Mouse (Mus musculus) c-Kit-positive CD71-negative TER-119-negative erythroid progenitor cells, embryonic 14.5 days (primary cell): ENCODE measurements around the gene Ttc28.
A peak's percentile ranks its signal among the peaks of the same experiment; 100 is the strongest.

Experiments used
- DNase-seq: peaks from one replicate; pipeline ENCODE4 v3.0.0-alpha.2; 2013; ENCODE audit warnings: low read depth

The Ttc28 gene

GRCm38 (mm10) chr5:111098516-111099274 is 219.1 kb downstream of the Ttc28 start:
- no peak for DNase-seq

- no peak for DNase-seq
Measured at GRCm38 (mm10) chr5:111100585-111100984, 221.0 kb downstream of the Ttc28 start.

GRCm38 (mm10) chr5:111101383-111101932 is 221.9 kb downstream of the Ttc28 start:
- DNase-seq: no peak

- no peak for DNase-seq
Measured at GRCm38 (mm10) chr5:111104801-111105200, 225.2 kb downstream of the Ttc28 start.

GRCm38 (mm10) chr5:111111378-111111777 is 231.8 kb downstream of the Ttc28 start:
- no peak for DNase-seq

- DNase-seq: no peak
Measured at GRCm38 (mm10) chr5:111113183-111113582, 233.6 kb downstream of the Ttc28 start.

GRCm38 (mm10) chr5:111113694-111114375 is 234.2 kb downstream of the Ttc28 start:
- no peak for DNase-seq

GRCm38 (mm10) chr5:111114597-111114996 is 235.0 kb downstream of the Ttc28 start:
- DNase-seq: no peak

GRCm38 (mm10) chr5:111115519-111116350 is 236.1 kb downstream of the Ttc28 start:
- peak; percentile 24 for DNase-seq

- no peak for DNase-seq
Measured at GRCm38 (mm10) chr5:111119805-111120204, 240.2 kb downstream of the Ttc28 start.

- DNase-seq: no peak
Measured at GRCm38 (mm10) chr5:111120298-111120697, 240.7 kb downstream of the Ttc28 start.

GRCm38 (mm10) chr5:111120705-111121420 is 241.3 kb downstream of the Ttc28 start:
- no peak for DNase-seq

- no peak for DNase-seq
Measured at GRCm38 (mm10) chr5:111122332-111123049, 242.9 kb downstream of the Ttc28 start.

- DNase-seq: no peak
Measured at GRCm38 (mm10) chr5:111123050-111123746, 243.6 kb downstream of the Ttc28 start.

- no peak for DNase-seq
Measured at GRCm38 (mm10) chr5:111124620-111125200, 245.1 kb downstream of the Ttc28 start.

GRCm38 (mm10) chr5:111125746-111126145 is 246.1 kb downstream of the Ttc28 start:
- no peak for DNase-seq

- no peak for DNase-seq
Measured at GRCm38 (mm10) chr5:111127786-111128185, 248.2 kb downstream of the Ttc28 start.

GRCm38 (mm10) chr5:111130121-111130520 is 250.5 kb downstream of the Ttc28 start:
- no peak for DNase-seq

GRCm38 (mm10) chr5:111131561-111131960 is 252.0 kb downstream of the Ttc28 start:
- DNase-seq: no peak

GRCm38 (mm10) chr5:111133150-111133549 is 253.5 kb downstream of the Ttc28 start:
- no peak for DNase-seq
